15 mouse cellular contexts compared by ENCODE assay signal in the genomic region with DNA sequence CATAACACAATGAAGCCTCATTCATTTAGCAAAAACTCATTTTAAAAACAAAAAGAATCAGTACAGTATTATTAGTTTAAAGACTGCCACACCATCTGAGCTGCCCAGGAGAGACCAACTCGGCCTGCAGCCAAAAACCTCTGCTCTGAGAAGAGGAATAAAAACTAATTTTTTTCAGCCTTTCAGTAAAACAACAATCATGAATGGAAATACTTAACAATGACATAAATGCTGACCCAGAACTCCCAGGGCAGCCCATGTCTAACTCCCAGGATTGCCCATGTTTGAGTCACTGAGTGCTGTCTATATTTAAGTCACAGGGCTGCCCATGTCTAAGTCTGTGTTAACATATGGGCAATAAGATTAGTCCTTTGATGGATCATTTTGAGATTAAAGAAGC.
"Had no signal": no experiment of that assay in that cellular context is flagged by ENCODE, and none has a peak within 500 bp of the region (broad histone marks: within the 10 kb centered on the region; RNA-seq: fewer than 3 reads in every experiment).

No protein-coding gene starts in this region.

- H3K4me3 ChIP-seq: neural tube, embryonic 15.5 days; stomach, embryonic 15.5 days had no signal

- H3K27ac ChIP-seq: neural tube, embryonic 15.5 days; stomach, embryonic 15.5 days; stomach, postnatal 0 days had no signal

- H3K4me2 ChIP-seq: neural tube, embryonic 15.5 days; stomach, embryonic 15.5 days had no signal

- H3K4me1 ChIP-seq: stomach, embryonic 15.5 days had no signal

- H3K9me3 ChIP-seq: neural tube, embryonic 15.5 days; stomach, embryonic 15.5 days had no signal

- H3K36me3 ChIP-seq: neural tube, embryonic 15.5 days; stomach, embryonic 15.5 days had no signal

- H3K9ac ChIP-seq: neural tube, embryonic 15.5 days; stomach, embryonic 15.5 days had no signal

- H3K27me3 ChIP-seq: neural tube, embryonic 15.5 days; stomach, embryonic 15.5 days had no signal

- DNase-seq: retina, postnatal 1 day; right cerebral cortex, adult 18-20 months; right cerebral cortex, postnatal 14 days; right cerebral cortex, postnatal 25 days; right cerebral cortex, postnatal 4 days; spleen, adult 18-20 months; thymus, adult 18-20 months; thymus, adult 2 months; thymus, postnatal 14 days; thymus, postnatal 25 days; thymus, postnatal 36 days; thymus, postnatal 4 days had no signal
